Mouse (Mus musculus): ENCODE data around the gene Mrps14.

The Mrps14 gene

DNA sequence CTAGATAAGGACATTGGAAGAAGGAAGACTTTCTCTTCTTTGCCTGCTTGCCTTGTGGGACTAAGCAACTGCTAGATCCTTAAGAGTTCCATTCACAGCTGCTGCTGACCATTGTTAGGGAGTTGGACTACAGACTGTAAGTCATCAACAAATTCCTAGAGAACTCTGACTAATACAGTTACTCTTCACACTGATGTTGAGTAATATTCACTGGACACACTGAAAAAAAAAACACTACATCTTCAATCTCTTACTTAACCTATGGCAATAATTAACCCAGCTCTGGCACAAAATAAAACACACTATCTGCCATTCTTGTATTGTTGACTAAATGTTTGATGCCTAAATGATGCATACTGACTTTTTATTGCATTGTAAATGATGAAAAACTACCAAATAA, 32.8 kb downstream of the Mrps14 start:
- no peak for DNase-seq (ENCODE audit: low spot score)

DNA sequence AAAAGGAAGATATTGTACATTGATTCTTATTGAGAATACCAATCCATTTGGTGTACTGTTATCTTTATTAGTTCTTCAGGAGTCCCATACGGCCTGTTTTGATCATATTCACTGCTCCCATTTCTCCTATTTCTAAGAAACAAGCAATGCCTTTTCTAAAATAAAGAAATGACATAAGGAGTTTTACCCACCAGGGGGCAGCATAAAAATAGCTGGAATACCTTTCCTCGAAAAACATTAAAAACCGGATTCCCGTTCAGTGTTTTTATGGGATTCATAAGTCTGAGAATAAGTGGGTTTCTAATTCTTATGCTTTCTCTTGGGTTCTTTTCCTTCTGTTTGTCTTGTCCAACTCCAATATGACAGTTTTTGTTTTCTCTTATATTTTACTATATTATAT, 36.0 kb downstream of the Mrps14 start:
- no peak for DNase-seq (ENCODE audit: low spot score)

DNA sequence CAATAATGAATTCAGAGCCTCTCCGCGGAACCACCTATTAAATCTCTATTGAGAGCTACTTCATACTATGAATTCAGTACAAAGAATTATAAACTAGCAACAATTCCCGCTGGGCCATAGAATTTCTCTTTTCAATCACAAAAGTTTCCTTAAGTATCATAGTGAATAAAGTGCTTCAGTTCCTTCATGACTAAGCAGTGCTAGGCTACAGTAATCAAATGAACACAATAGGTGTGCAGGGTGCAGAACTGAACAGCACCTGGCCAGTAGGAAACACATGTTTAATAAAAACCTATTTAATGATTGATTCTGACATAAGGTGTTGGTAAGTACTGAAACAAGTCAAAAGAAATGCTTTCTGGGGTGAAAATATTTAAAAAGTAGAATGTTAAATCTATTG, 37.1 kb downstream of the Mrps14 start:
- no peak for DNase-seq (ENCODE audit: low spot score)

DNA sequence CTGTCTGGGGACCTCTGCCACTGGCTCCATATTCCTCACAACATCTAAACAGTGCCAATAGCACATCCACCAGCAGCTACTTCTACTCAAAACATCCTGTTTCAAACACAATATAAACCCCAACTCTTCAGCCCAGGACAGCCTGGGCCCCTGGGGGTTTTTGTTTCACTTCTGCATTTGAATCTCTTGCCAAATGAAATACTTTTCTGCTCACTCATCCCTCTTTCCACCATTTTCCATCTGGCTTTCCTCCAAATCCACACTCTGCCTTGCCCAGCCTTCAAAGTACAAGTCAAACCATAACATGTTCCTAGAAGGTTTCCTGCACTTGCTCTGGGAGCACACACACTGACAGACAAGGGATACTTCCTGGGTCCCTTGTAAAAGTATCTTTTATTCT, 38.9 kb downstream of the Mrps14 start:
- DNase-seq (ENCODE audit: low spot score), result no peak

DNA sequence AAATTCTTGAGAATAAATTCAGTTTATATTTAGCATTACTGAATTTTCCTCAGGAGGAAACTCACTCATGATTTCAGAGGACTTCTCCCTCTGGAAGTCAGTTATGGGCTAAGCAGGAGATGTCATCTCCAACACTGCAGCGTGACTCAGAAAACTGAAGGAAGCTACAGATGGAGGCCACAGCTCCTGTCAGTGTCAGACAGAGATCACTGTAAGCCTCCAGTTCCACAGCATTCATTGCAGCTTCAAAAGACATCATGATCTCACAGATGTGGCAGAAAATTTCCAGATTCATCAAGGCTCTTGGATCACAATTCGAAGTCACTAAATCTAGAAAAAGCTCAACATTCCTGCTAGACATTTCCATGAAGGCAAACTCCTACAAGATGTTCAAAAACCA, 43.0 kb downstream of the Mrps14 start:
- DNase-seq (ENCODE audit: low spot score), result no peak

DNA sequence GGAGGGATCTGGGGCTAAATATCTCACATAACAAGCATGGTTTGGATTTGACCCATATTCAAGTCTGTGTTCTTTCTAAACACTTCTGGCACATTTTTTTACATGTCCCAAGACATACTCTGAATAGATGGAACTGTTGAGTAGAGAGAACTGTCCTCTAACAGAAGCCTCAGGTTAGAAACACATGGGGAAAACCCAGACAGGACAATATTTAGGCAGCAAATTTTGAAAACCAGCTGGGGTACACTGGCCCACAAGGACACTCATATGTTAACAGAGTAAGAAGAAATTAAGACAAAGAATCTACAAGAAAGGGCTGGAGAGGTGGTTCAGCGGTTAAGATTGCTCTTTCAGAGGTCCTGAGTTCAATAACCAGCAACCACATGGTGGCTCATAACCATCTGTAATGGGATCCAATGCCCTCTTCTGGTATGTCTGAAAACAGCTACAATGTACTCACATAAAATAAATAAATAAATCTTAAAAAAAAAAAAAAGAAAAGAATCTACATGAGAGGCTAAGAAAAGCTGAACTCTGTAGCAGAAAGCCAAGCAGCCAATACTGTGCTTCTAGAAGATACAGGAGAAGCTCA, 43.9 kb downstream of the Mrps14 start:
- no peak for DNase-seq (ENCODE audit: low spot score)

DNA sequence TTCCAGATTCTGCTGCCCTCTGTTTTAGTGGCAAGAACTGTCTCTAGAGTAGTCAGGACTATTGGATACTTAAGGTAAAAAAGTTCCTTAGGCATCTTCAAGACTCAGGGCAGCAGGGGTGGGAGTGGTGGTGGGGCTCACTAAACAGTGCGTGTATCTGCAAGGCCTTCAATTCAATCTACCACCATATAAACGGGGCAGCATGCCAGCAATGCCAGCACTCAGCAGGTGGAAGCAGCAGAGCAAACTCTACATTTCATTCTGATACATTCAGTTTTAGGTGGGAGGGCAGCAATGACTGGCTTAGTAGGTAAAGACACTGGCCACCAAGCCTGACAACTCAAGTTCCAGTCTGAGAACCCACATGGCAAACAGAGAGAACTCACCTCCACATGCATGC, 45.1 kb downstream of the Mrps14 start:
- DNase-seq (ENCODE audit: low spot score), result no peak

DNA sequence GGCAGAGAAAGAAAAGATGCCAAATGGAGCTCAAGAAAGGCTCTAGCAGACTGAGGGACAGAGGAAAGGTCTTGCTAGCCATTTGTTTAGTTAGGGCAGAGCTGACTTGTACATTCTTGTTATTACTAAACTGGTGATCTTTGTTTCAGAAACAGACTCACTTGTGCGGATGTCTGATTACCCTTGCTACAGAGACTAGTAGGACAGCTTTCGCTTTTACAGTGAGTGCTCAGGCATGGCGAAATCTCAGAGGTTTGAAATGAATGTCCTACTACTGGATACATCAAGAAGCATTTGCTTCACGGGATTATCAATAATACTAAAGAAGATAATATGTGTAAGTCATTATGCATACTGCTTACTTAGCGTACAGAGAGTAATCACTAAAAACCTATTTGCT, 49.7 kb downstream of the Mrps14 start:
- no peak for DNase-seq (ENCODE audit: low spot score)

DNA sequence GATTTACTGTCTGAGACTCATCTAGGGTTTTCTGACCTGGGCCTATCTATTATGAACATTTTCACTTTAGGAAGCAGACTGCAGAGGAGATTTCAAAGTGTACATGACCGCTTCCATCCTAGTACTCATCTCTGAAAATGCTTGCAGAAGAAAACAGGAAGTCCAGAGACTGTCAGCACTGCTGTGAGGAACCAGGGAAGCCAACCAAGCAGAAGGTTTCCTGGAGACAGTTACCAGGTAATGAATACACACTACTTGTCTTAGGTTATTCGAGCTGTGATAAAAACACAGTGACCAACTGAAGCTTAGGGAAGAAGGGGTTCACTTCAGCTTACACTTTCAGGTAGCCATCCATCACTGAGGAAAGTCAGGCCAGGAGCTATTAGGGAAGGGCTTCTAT, 50.9 kb downstream of the Mrps14 start:
- DNase-seq (ENCODE audit: low spot score), result no peak

DNA sequence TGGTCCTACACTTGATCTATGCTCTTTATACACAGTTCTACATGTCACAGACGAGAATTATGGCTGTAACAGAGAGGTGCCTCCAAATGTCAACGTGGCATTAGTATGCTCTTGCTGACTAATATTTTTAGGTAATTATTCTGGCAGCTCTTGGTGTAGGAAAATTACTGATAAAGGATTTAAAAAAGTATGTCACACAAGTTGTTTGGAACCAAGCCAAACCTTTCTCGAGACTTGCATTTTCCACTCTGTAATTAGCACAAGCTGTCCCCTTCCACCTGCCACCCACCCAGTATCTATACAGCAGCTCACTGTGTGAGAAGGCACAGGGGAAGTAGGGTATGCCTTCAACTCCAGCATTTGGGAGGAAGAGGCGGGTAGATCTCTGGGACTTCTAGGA, 51.8 kb downstream of the Mrps14 start:
- DNase-seq (ENCODE audit: low spot score), result no peak

DNA sequence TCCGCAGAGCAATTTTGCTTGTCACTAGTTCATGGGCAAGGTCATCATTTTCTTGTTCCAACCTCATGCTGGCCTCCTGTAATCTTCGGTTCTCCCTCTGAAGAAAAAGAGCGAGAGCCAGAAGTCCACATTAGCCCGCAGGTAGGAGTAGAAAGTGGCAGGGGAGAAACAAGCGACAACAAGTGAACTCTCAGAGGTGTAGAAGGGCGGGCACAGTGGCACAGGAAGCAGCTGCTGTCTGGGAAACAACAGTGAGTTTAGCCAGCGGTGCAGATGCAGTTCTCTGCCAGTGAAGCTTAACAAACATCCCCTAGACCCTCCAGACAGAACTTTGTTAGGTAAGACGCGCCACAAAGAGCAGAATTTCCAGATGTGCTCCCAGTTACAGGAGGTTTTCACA, 52.5 kb downstream of the Mrps14 start:
- DNase-seq (ENCODE audit: low spot score), result no peak

DNA sequence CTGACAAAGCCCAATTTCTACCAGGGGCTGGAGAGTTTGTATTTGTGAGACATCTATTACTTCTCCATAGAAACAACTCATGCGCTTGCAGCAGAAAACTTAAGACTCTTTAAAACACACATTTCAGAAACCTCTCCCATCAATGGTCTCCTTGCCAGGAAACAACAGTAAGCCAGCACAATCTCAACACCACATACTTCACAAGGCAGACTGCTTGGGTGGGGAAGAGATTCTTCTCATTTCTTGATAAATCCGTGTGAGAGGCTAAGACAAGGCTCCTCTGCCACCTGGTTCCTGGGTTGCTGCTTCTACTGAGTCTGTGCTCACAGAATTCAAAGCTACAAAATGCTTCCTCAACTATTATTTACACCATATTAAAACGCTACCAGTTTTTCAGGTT, 54.8 kb downstream of the Mrps14 start:
- no peak for DNase-seq (ENCODE audit: low spot score)

DNA sequence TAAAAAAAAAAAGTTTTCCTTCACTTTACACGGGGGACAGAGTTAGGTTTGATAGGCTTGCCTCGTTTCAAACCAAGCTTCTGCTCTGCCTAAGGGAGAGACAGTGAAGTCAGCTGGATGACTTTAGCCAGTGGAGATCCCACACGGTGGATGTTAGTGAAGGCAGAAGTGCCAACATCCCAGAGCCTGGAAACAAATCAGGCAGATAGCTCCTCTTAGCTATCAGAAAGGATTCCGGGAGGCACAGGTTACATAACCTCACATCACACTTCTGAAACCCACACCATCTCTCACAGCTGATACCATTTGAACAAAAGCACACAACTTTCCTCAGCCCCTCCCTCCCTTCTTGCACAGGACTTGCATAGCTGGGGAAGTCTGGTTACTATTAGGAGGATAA, 55.8 kb downstream of the Mrps14 start:
- no peak for DNase-seq (ENCODE audit: low spot score)

DNA sequence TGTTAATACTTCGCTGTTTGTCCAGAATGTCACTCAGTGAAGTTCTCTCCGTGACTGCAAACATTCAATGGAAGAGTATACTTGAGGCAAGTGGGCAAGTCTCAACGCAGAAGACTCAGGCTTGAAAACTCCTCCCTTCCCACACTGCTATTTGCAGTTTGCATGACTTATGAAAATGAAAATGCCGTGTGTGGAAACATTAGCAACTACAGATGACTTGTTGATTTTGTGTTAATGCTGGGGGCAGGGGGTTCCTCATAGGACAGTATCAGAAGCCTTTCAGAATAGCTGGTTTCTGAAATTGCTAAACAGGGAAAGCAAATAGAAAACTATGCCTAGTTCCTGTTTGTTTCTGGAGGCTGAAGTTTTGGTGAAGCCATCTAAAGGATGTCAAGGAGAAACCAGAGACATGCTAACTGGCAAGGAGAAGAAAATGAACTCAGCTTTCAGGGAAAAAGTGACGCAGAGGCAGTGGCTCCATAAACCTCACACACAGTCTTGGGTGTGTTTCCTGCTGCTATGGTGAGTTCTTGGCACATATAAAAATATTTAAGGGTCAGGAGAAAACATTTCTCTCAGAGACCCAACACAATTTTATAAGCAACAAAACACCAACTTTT, 56.5 kb downstream of the Mrps14 start:
- DNase-seq (ENCODE audit: low spot score), result no peak

All from ovary, postnatal 36 days (tissue).